Mouse (Mus musculus): ENCODE measurements around the gene Dpep3. TPM values are rescaled to one million over a fixed set of nuclear protein-coding genes. Genes with fewer than 3 reads are reported as not detected.
A peak's percentile ranks its signal among the peaks of the same experiment; 100 is the strongest.

The Dpep3 gene
- total RNA-seq, 2 experiments from 2014 or later, result not detected

GRCm38 (mm10) chr8:105935863-105936603, 43.2 kb downstream of the Dpep3 start:
- DNase-seq, result no peak

- no peak for DNase-seq
Measured at GRCm38 (mm10) chr8:105935105-105935504, 44.1 kb downstream of the Dpep3 start.

DNA sequence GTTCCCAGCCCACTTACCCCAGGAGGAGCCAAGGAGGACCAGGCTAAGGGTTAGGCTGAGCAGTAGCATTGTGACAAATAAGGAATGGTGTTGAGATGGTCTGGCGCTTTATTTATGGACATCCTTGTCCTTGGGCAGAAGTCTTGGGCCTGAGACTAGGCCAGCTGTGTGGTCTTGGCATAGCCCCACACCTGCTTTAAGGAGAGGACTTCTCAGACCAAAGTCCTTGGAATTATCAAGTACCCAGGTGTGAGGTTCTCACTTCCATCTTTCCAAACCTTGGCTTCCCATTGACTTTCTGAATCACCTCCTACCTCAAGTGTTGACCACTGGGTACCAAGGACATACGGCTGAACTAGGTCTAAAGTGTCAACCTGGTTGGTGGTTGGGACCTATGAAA, 45.5 kb downstream of the Dpep3 start, which contains the start of gene Ctrl:
TSS of gene Ctrl (minus strand) at position 101 of the 400 bp plus-strand sequence.
- DNase-seq, result no peak

DNA sequence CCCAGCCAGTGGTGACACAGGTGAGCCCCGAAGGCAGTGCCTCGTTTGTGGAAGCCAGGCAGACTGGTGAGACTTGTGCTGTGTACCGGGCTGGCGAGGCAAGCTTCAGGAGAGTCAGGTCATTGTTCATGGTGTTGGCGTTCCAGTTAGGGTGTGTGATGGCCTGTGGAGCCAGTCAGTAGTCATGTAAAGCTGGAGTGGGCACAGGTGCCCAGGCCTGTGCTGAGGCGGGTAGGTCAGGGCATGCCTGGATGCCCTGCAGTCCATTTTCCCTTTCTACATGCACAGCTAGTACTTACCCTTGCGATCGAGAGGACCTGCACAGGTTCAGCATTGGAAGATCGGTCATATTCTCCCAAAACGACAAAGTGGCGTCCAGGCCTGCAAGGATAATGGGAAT, 46.7 kb downstream of the Dpep3 start:
- DNase-seq, result no peak

- no peak for DNase-seq
Measured at GRCm38 (mm10) chr8:105931271-105931670, 48.0 kb downstream of the Dpep3 start.

- DNase-seq, result peak; percentile 61
Measured at GRCm38 (mm10) chr8:105930602-105931001, 48.6 kb downstream of the Dpep3 start.

- DNase-seq, result no peak
Measured at GRCm38 (mm10) chr8:105925123-105925522, 54.1 kb downstream of the Dpep3 start.

Small RNAs within 50 kb of the gene (microRNA-seq; reads per million reads assigned to microRNA genes)
- 0 reads per million in 2 experiments for gene Mir7074 (ENCODE audit: borderline replicate concordance in 2 of 2)

Other genes with a start within 250 kb of the Dpep3 start
- 1 to 10 TPM; 5.1 to 6.2 TPM for gene Gfod2, start 220.8 kb downstream of the Dpep3 start, total RNA-seq (2021)
- 10 to 100 TPM; 14.6 to 20.5 TPM for gene Ranbp10, start 152.1 kb downstream of the Dpep3 start, total RNA-seq (2021)
- gene Tsnaxip1, start 151.7 kb downstream of the Dpep3 start, total RNA-seq (2021), result not detected
- 1 to 10 TPM; 1.2 to 1.7 TPM for gene Cenpt, start 126.2 kb downstream of the Dpep3 start, total RNA-seq (2021)
- gene Thap11, start 124.3 kb downstream of the Dpep3 start, total RNA-seq (2021), result 10 to 100 TPM; 19.3 to 19.5 TPM
- gene Nutf2, start 118.8 kb downstream of the Dpep3 start, total RNA-seq (2021), result 10 to 100 TPM; 47.7 to 79.5 TPM
- gene Edc4, start 98.5 kb downstream of the Dpep3 start, total RNA-seq (2021), result 10 to 100 TPM; 17.5 to 18.4 TPM
- gene Nrn1l, start 85.9 kb downstream of the Dpep3 start, total RNA-seq (2021), result not detected
- 10 to 100 TPM in 1 of 2 experiments, 1 to 10 TPM in 1; 10.0 to 10.7 TPM for gene Pskh1, start 79.0 kb downstream of the Dpep3 start, total RNA-seq (2021)
- not detected for gene Ctrl, start 45.6 kb downstream of the Dpep3 start, total RNA-seq (2021)
- 10 to 100 TPM; 19.1 to 22.1 TPM for gene Psmb10, start 41.0 kb downstream of the Dpep3 start, total RNA-seq (2021)
- under 1 TPM; 0.46 to 0.80 TPM for gene Lcat, start 36.0 kb downstream of the Dpep3 start, total RNA-seq (2021)
- 10 to 100 TPM; 11.5 to 14.4 TPM for gene Slc12a4, start 13.3 kb downstream of the Dpep3 start, total RNA-seq (2021)
- gene Dus2, start 11.9 kb upstream of the Dpep3 start, total RNA-seq (2021), result 10 to 100 TPM in 1 of 2 experiments, 1 to 10 TPM in 1; 8.7 to 10.6 TPM
- not detected for gene Dpep2nb, start 26.5 kb upstream of the Dpep3 start, total RNA-seq (2021)
- 1 to 10 TPM; 8.3 to 9.0 TPM for gene Ddx28, start 32.5 kb upstream of the Dpep3 start, total RNA-seq (2021)
- 10 to 100 TPM; 20.1 to 22.4 TPM for gene Nfatc3, start 79.4 kb upstream of the Dpep3 start, total RNA-seq (2021)
- under 1 TPM in 1 of 2 experiments, not detected in 1; 0.46 TPM for gene Esrp2, start 157.5 kb upstream of the Dpep3 start, total RNA-seq (2021)
- 1 to 10 TPM; 2.9 to 3.8 TPM for gene Pla2g15, start 171.0 kb upstream of the Dpep3 start, total RNA-seq (2021)
- 1 to 10 TPM; 7.9 to 8.6 TPM for gene Slc7a6, start 189.4 kb upstream of the Dpep3 start, total RNA-seq (2021)
- gene Slc7a6os, start 231.5 kb upstream of the Dpep3 start, total RNA-seq (2021), result 1 to 10 TPM; 8.6 to 9.3 TPM
- 10 to 100 TPM; 22.9 to 23.3 TPM for gene Prmt7, start 231.5 kb upstream of the Dpep3 start, total RNA-seq (2021)

Data from gastrocnemius, postnatal 25 days (tissue).